Mouse (Mus musculus) limb, embryonic 11.5 days (tissue): ENCODE measurements at regions not wholly inside any gene's neighbourhood (a gene's known extent, or its start where the extent isn't known, plus 50 kb on each side); places are given as distances from the start of the nearest gene placed in this dataset.

Experiments used
- ATAC-seq: fragments of 200-750 bp; cut with Nextera tagmentation; 2 replicates; pipeline ENCODE4 v1.8.0; 2017; ENCODE audit warnings: low read depth; ENCODE audit not compliant: insufficient number of reproducible peaks, low FRiP score, low TSS enrichment
- DNase-seq: peaks from one replicate; pipeline ENCODE4 v3.0.0-alpha.2; 2015; ENCODE audit warnings: low spot score
- H3K27ac ChIP-seq: fragments of 300-500 bp; sonication (generic); replicated peaks from 2 replicates; pipeline ENCODE4 v1.5.1; 2014; ENCODE audit warnings: low read depth, mild to moderate bottlenecking, low read length
- H3K27me3 ChIP-seq: fragments of 300-500 bp; sonication (generic); 2 replicates; pipeline ENCODE4 v1.6.1; 2014; ENCODE audit warnings: mild to moderate bottlenecking, low read length, mixed read lengths; ENCODE audit not compliant: control insufficient read depth, insufficient read depth
- H3K36me3 ChIP-seq: fragments of 300-500 bp; sonication (generic); 2 replicates; pipeline ENCODE4 v1.6.1; 2014; ENCODE audit warnings: mild to moderate bottlenecking, low read length, moderate library complexity, mixed read lengths; ENCODE audit not compliant: control insufficient read depth, insufficient read depth
- H3K4me1 ChIP-seq: fragments of 300-500 bp; sonication (generic); 2 replicates; pipeline ENCODE4 v1.6.1; 2014; ENCODE audit warnings: low read length, mixed read lengths; ENCODE audit not compliant: control insufficient read depth, insufficient read depth
- H3K4me2 ChIP-seq: fragments of 300-500 bp; sonication (generic); 2 replicates; pipeline ENCODE4 v1.6.1; 2014; ENCODE audit warnings: low read depth, mild to moderate bottlenecking, moderate library complexity; ENCODE audit not compliant: severe bottlenecking
- H3K4me3 ChIP-seq: fragments of 300-500 bp; sonication (generic); 2 replicates; pipeline ENCODE4 v1.5.1; 2014; ENCODE audit warnings: low read depth, low read length
- H3K9ac ChIP-seq: fragments of 300-500 bp; sonication (generic); 2 replicates; pipeline ENCODE4 v1.6.1; 2014; ENCODE audit warnings: mild to moderate bottlenecking, low read length
- H3K9me3 ChIP-seq: fragments of 300-500 bp; sonication (generic); 2 replicates; pipeline ENCODE4 v1.6.1; 2016; ENCODE audit warnings: low read length; ENCODE audit not compliant: control insufficient read depth
- WGBS: fragments of 180-500 bp; shearing (Covaris S2); extraction: QIAGEN DNeasy Blood & Tissue Kit; methylation state at CpG from one replicate; pipeline ENCODE4 v1.1.7; 2014; 5-methylcytosine and 5-hydroxymethylcytosine counted together

GRCm38 (mm10) chr12:96615134-96615533 lies 923.1 kb downstream of the Flrt2 start:
- H3K27me3 ChIP-seq = no peaks in the 10 kb centered on the region
- no peak overlapping the region for H3K4me2 ChIP-seq
- H3K27ac ChIP-seq = no peak overlapping the region
- 86% methylated on average over 2 of the region's 2 CpGs for WGBS
- no peaks in the 10 kb centered on the region for H3K9me3 ChIP-seq
- DNase-seq (no peak), ATAC-seq (no peak)
- H3K4me1 ChIP-seq = no peaks in the 10 kb centered on the region
- no peaks in the 10 kb centered on the region for H3K36me3 ChIP-seq
- H3K4me3 ChIP-seq = no peak overlapping the region
- H3K9ac ChIP-seq = no peak overlapping the region

- ATAC-seq (no peak), DNase-seq (no peak)
- Histone ChIP-seq H3K4me2 (no peak overlapping the region), H3K9me3 (no peaks in the 10 kb centered on the region), H3K4me1 (no peaks in the 10 kb centered on the region), H3K27me3 (no peaks in the 10 kb centered on the region), H3K9ac (no peak overlapping the region), H3K36me3 (no peaks in the 10 kb centered on the region), H3K27ac (no peak overlapping the region), H3K4me3 (no peak overlapping the region)
- 87% methylated on average over 4 of the region's 4 CpGs for WGBS
Observed at GRCm38 (mm10) chr12:96615850-96616249, 923.8 kb downstream of the Flrt2 start.

- H3K9ac ChIP-seq = no peak overlapping the region
- no peak overlapping the region for H3K27ac ChIP-seq
- H3K4me1 ChIP-seq = no peaks in the 10 kb centered on the region
- no peak overlapping the region for H3K4me3 ChIP-seq
- no peak overlapping the region for H3K4me2 ChIP-seq
- DNase-seq (no peak), ATAC-seq (no peak)
- H3K36me3 ChIP-seq = no peaks in the 10 kb centered on the region
- WGBS = 93% methylated on average over 2 of the region's 2 CpGs
- H3K9me3 ChIP-seq = no peaks in the 10 kb centered on the region
- H3K27me3 ChIP-seq = no peaks in the 10 kb centered on the region
Observed at GRCm38 (mm10) chr12:96617226-96617625, 925.2 kb downstream of the Flrt2 start.
